Mouse (Mus musculus): ENCODE results near the gene Wdr20.

GRCm38 (mm10) chr12:110725489-110725888, 12.3 kb upstream of the Wdr20 start:
- no peak for TF ChIP-seq CTCF (IDR thresholded peaks at IDR 0.05; ENCODE audit: borderline replicate concordance, insufficient read depth, low read length)
- TF ChIP-seq POLR2A (IDR thresholded peaks at IDR 0.05; ENCODE audit: low read depth, low read length): no peak

All from embryonic fibroblast, embryonic 13.5 days (primary cell).